Mouse (Mus musculus) midbrain, embryonic 10.5 days (tissue): ENCODE results near the gene Anxa1. TPM values are rescaled to one million over a fixed set of nuclear protein-coding genes. Genes with fewer than 3 reads are reported as not detected.

Experiments
- DNase-seq: peaks from one replicate; pipeline ENCODE4 v3.0.0-alpha.2; 2017; ENCODE audit warnings: low spot score
- H3K27ac ChIP-seq: fragments of 300-500 bp; sonication (generic); replicated peaks from 2 replicates; pipeline ENCODE4 v1.5.1; 2016; ENCODE audit warnings: mild to moderate bottlenecking
- H3K27me3 ChIP-seq: fragments of 300-500 bp; sonication (generic); 2 replicates; pipeline ENCODE4 v1.6.1; 2016; ENCODE audit warnings: low read depth, mild to moderate bottlenecking; ENCODE audit not compliant: poor library complexity, severe bottlenecking
- H3K36me3 ChIP-seq: fragments of 300-500 bp; sonication (generic); 2 replicates; pipeline ENCODE4 v1.6.1; 2016; ENCODE audit warnings: mild to moderate bottlenecking, moderate library complexity
- H3K4me1 ChIP-seq: fragments of 300-500 bp; sonication (generic); 2 replicates; pipeline ENCODE4 v1.6.1; 2016
- H3K4me3 ChIP-seq: fragments of 300-500 bp; sonication (generic); 2 replicates; pipeline ENCODE4 v1.5.1; 2016; ENCODE audit warnings: mild to moderate bottlenecking, moderate library complexity
- H3K9me3 ChIP-seq: fragments of 300-500 bp; sonication (generic); replicated peaks from 2 replicates; pipeline ENCODE4 v1.6.1; 2016; ENCODE audit warnings: mild to moderate bottlenecking
- WGBS: fragments of 180-500 bp; shearing (Covaris S2); methylation state at CpG from one replicate; pipeline ENCODE4 v1.1.7; 2016; 5-methylcytosine and 5-hydroxymethylcytosine counted together
- polyA plus RNA-seq: library from polyadenylated mRNA; unstranded; fragments of >200 nt; fragmentation: Nextera tagmentation; extraction: Ambion mirVana; gene quantifications from 2 replicates; pipeline ENCODE4 v1.2.1, GENCODE M21; 2016

Gene Anxa1
- polyA plus RNA-seq, 1 experiment from 2014 or later = 1.6 TPM

- no peaks in the 10 kb centered on the region for H3K36me3 ChIP-seq
- WGBS = 80% methylated on average over 3 of the region's 3 CpGs
- H3K27ac ChIP-seq = no peak overlapping the region
- no peak overlapping the region for H3K4me3 ChIP-seq
- H3K27me3 ChIP-seq = no peaks in the 10 kb centered on the region
- no peaks in the 10 kb centered on the region for H3K4me1 ChIP-seq
- no peaks in the 10 kb centered on the region for H3K9me3 ChIP-seq
- DNase-seq = no peak
Measured at GRCm38 (mm10) chr19:20401961-20402360, 11.2 kb upstream of the Anxa1 start.

GRCm38 (mm10) chr19:20399187-20399586 lies 8.4 kb upstream of the Anxa1 start:
- Histone ChIP-seq H3K27ac (no peak overlapping the region), H3K9me3 (no peaks in the 10 kb centered on the region), H3K27me3 (no peaks in the 10 kb centered on the region), H3K36me3 (no peaks in the 10 kb centered on the region), H3K4me1 (no peaks in the 10 kb centered on the region), H3K4me3 (no peak overlapping the region)
- WGBS = 85% methylated on average over 4 of the region's 4 CpGs
- DNase-seq = no peak

GRCm38 (mm10) chr19:20397092-20397491 lies 6.3 kb upstream of the Anxa1 start:
- Histone ChIP-seq H3K27ac (no peak overlapping the region), H3K36me3 (no peaks in the 10 kb centered on the region), H3K27me3 (no peaks in the 10 kb centered on the region), H3K9me3 (no peaks in the 10 kb centered on the region), H3K4me3 (no peak overlapping the region), H3K4me1 (no peaks in the 10 kb centered on the region)
- WGBS = 94% methylated on average over 1 of the region's 1 CpGs
- no peak for DNase-seq

- Histone ChIP-seq H3K4me1 (no peaks in the 10 kb centered on the region), H3K27me3 (no peaks in the 10 kb centered on the region), H3K27ac (no peak overlapping the region), H3K4me3 (no peak overlapping the region), H3K9me3 (no peaks in the 10 kb centered on the region), H3K36me3 (no peaks in the 10 kb centered on the region)
- no peak for DNase-seq
- 83% methylated on average over 6 of the region's 6 CpGs for WGBS
Measured at GRCm38 (mm10) chr19:20393556-20394274, 3.0 kb upstream of the Anxa1 start.

GRCm38 (mm10) chr19:20389723-20390122 lies 1.0 kb downstream of the Anxa1 start:
- H3K9me3 ChIP-seq = no peaks in the 10 kb centered on the region
- WGBS = 84% methylated on average over 7 of the region's 7 CpGs

GRCm38 (mm10) chr19:20389245-20389644 lies 1.5 kb downstream of the Anxa1 start:
- Histone ChIP-seq H3K4me3 (no peak overlapping the region), H3K4me1 (no peaks in the 10 kb centered on the region), H3K27ac (no peak overlapping the region), H3K27me3 (no peaks in the 10 kb centered on the region), H3K9me3 (no peaks in the 10 kb centered on the region), H3K36me3 (no peaks in the 10 kb centered on the region)
- WGBS = 88% methylated on average over 6 of the region's 6 CpGs
- DNase-seq = no peak

More at GRCm38 (mm10) chr19:20389723-20390122, 1.0 kb downstream of the Anxa1 start:
- no peak overlapping the region for H3K27ac ChIP-seq
- no peak overlapping the region for H3K4me3 ChIP-seq
- H3K4me1 ChIP-seq = no peaks in the 10 kb centered on the region
- H3K36me3 ChIP-seq = no peaks in the 10 kb centered on the region
- no peak for DNase-seq
- no peaks in the 10 kb centered on the region for H3K27me3 ChIP-seq

- H3K27ac ChIP-seq = no peak overlapping the region
- 90% methylated on average over 6 of the region's 6 CpGs for WGBS
Measured at GRCm38 (mm10) chr19:20388276-20388675, 2.5 kb downstream of the Anxa1 start.

GRCm38 (mm10) chr19:20386296-20386695 lies 4.4 kb downstream of the Anxa1 start:
- H3K9me3 ChIP-seq = no peaks in the 10 kb centered on the region
- H3K4me3 ChIP-seq = no peak overlapping the region
- no peaks in the 10 kb centered on the region for H3K27me3 ChIP-seq
- H3K27ac ChIP-seq = no peak overlapping the region
- H3K4me1 ChIP-seq = no peaks in the 10 kb centered on the region
- no peaks in the 10 kb centered on the region for H3K36me3 ChIP-seq
- no peak for DNase-seq
- 90% methylated on average over 2 of the region's 2 CpGs for WGBS

More at GRCm38 (mm10) chr19:20388276-20388675, 2.5 kb downstream of the Anxa1 start:
- H3K36me3 ChIP-seq = no peaks in the 10 kb centered on the region
- no peaks in the 10 kb centered on the region for H3K4me1 ChIP-seq
- DNase-seq = no peak
- H3K4me3 ChIP-seq = no peak overlapping the region
- H3K9me3 ChIP-seq = no peaks in the 10 kb centered on the region
- H3K27me3 ChIP-seq = no peaks in the 10 kb centered on the region

- no peaks in the 10 kb centered on the region for H3K4me1 ChIP-seq
- H3K27ac ChIP-seq = no peak overlapping the region
- 87% methylated on average over 6 of the region's 6 CpGs for WGBS
- H3K36me3 ChIP-seq = no peaks in the 10 kb centered on the region
- H3K9me3 ChIP-seq = no peaks in the 10 kb centered on the region
- no peak overlapping the region for H3K4me3 ChIP-seq
- no peak for DNase-seq
- H3K27me3 ChIP-seq = no peaks in the 10 kb centered on the region
Measured at GRCm38 (mm10) chr19:20385645-20386044, 5.1 kb downstream of the Anxa1 start.

- no peak for DNase-seq
- 74% methylated on average over 2 of the region's 2 CpGs for WGBS
- no peaks in the 10 kb centered on the region for H3K4me1 ChIP-seq
- H3K27ac ChIP-seq = no peak overlapping the region
- H3K4me3 ChIP-seq = no peak overlapping the region
- H3K9me3 ChIP-seq = no peaks in the 10 kb centered on the region
- H3K36me3 ChIP-seq = no peaks in the 10 kb centered on the region
- H3K27me3 ChIP-seq = no peaks in the 10 kb centered on the region
Measured at GRCm38 (mm10) chr19:20381207-20381752, 9.5 kb downstream of the Anxa1 start.

- 97% methylated on average over 2 of the region's 2 CpGs for whole genome bisulfite sequencing
Measured at GRCm38 (mm10) chr19:20370175-20370574, 20.6 kb downstream of the Anxa1 start.

GRCm38 (mm10) chr19:20366571-20366970 lies 24.2 kb downstream of the Anxa1 start:
- no peak overlapping the region for H3K4me3 ChIP-seq
- DNase-seq = no peak
- H3K27ac ChIP-seq = no peak overlapping the region
- no peaks in the 10 kb centered on the region for H3K36me3 ChIP-seq
- H3K4me1 ChIP-seq = no peaks in the 10 kb centered on the region
- H3K9me3 ChIP-seq = no peaks in the 10 kb centered on the region
- H3K27me3 ChIP-seq = no peaks in the 10 kb centered on the region
- WGBS = 90% methylated on average over 5 of the region's 5 CpGs

More at GRCm38 (mm10) chr19:20370175-20370574, 20.6 kb downstream of the Anxa1 start:
- no peaks in the 10 kb centered on the region for H3K4me1 ChIP-seq
- H3K4me3 ChIP-seq = no peak overlapping the region
- H3K27me3 ChIP-seq = no peaks in the 10 kb centered on the region
- H3K9me3 ChIP-seq = no peaks in the 10 kb centered on the region
- no peak overlapping the region for H3K27ac ChIP-seq
- no peak for DNase-seq
- H3K36me3 ChIP-seq = no peaks in the 10 kb centered on the region

- no peak overlapping the region for H3K27ac ChIP-seq
- no peak for DNase-seq
- H3K36me3 ChIP-seq = no peaks in the 10 kb centered on the region
- no peak overlapping the region for H3K4me3 ChIP-seq
- 92% methylated on average over 2 of the region's 2 CpGs for WGBS
- H3K4me1 ChIP-seq = no peaks in the 10 kb centered on the region
- H3K27me3 ChIP-seq = no peaks in the 10 kb centered on the region
- no peaks in the 10 kb centered on the region for H3K9me3 ChIP-seq
Measured at GRCm38 (mm10) chr19:20366010-20366409, 24.7 kb downstream of the Anxa1 start.
